Mouse (Mus musculus) CH12.LX (cell line): ENCODE results near the gene Ptpn23.

ENCODE experiments used
- CTCF ChIP-seq, 2 experiments: IDR thresholded peaks in 1 of 2; conservative IDR thresholded peaks in 1 of 2; 2 replicates each; pipeline ENCODE4 v1.5.1; 2011 to 2012; ENCODE audit warnings: low read depth in 2 of 2, low read length in 2 of 2, improper control_type of control experiment in 1 of 2, inconsistent platforms in 1 of 2, mild to moderate bottlenecking in 1 of 2, moderate library complexity in 1 of 2
- NELFE ChIP-seq: IDR thresholded peaks from 2 replicates; pipeline ENCODE4 v1.6.1; 2011; ENCODE audit warnings: low read depth, low read length, improper control_type of control experiment
- PAX5 ChIP-seq: IDR thresholded peaks from 2 replicates; pipeline ENCODE4 v1.6.1; 2012; ENCODE audit warnings: low read length, inconsistent platforms, mixed read lengths
- POLR2A ChIP-seq: IDR thresholded peaks from 2 replicates; pipeline ENCODE4 v1.6.1; 2011; ENCODE audit warnings: low read depth, mild to moderate bottlenecking, improper control_type of control experiment, low read length
- USF1 ChIP-seq: IDR thresholded peaks from 2 replicates; pipeline ENCODE4 v1.6.1; 2014; ENCODE audit warnings: low read depth, mild to moderate bottlenecking, inconsistent platforms, low read length, improper control_type of control experiment

- TF ChIP-seq USF1 (no peak), NELFE (no peak), POLR2A (no peak), CTCF (conservative IDR thresholded peaks at IDR 0.05 in 1 of 2, IDR thresholded peaks at IDR 0.05 in 1 of 2; ENCODE audit: low read depth in 2 of 2, low read length in 2 of 2) (peak; percentile 17 to 88; a peak in 2 of 4 replicates), PAX5 (no peak)
Observed at GRCm38 (mm10) chr9:110413785-110414184, 5.8 kb upstream of the Ptpn23 start.
